ENCODE assay signal across 17 mouse cellular contexts in genomic region chr2:31200051-31200450, GRCm38 (mm10). TPM values are rescaled to one million over a fixed set of nuclear protein-coding genes. Genes with fewer than 3 reads are reported as not detected.
A peak's percentile ranks its signal among the peaks of the same experiment; 100 is the strongest.
DNase-seq lines count a peak whose midpoint lies in the region; ATAC-seq and TF ChIP-seq lines count a peak whose summit lies in the region.
"Had no signal": no experiment of that assay in that cellular context is flagged by ENCODE, and none has a peak within 500 bp of the region (broad histone marks: within the 10 kb centered on the region; RNA-seq: fewer than 3 reads in every experiment).

No protein-coding gene starts in this region.

- H3K27me3 ChIP-seq in heart, embryonic 11.5 days (ENCODE audit: control insufficient read depth, insufficient read depth, low read length): no peaks in the 10 kb centered on the region
- H3K27me3 ChIP-seq in heart, embryonic 15.5 days: no peaks in the 10 kb centered on the region
- H3K27me3 ChIP-seq: embryonic facial prominence, embryonic 12.5 days; forebrain, embryonic 15.5 days; hindbrain, embryonic 15.5 days had no signal

- no peaks in the 10 kb centered on the region for H3K9me3 ChIP-seq in heart, embryonic 11.5 days (replicated peaks; ENCODE audit: control insufficient read depth, low read length)
- no peaks in the 10 kb centered on the region for H3K9me3 ChIP-seq in heart, embryonic 15.5 days (replicated peaks)
- no peaks in the 10 kb centered on the region for H3K9me3 ChIP-seq in ES-E14 (ENCODE audit: control insufficient read depth, insufficient read depth, low read depth, low read length)
- H3K9me3 ChIP-seq: embryonic facial prominence, embryonic 12.5 days; forebrain, embryonic 15.5 days; hindbrain, embryonic 15.5 days had no signal

- no peak for DNase-seq in heart, postnatal 36 days
- no peak for DNase-seq in heart, adult 18-20 months
- DNase-seq in ES-E14 (ENCODE audit: low read depth, low spot score): no peak
- no peak for DNase-seq in left cerebral cortex, adult 11 months (ENCODE audit: low spot score)
- no peak for DNase-seq in adrenal gland, adult 2 months
- DNase-seq: adrenal gland, postnatal 14 days; cerebellum, adult 11-12 months; cerebellum, adult 9-10 months; cerebellum, postnatal 25 days; gastrocnemius, postnatal 36 days; kidney, adult 2 months had no signal

- H3K27ac ChIP-seq in heart, embryonic 11.5 days (ENCODE audit: low read depth, low read length): peak overlapping the region; percentile 42; the same call in 1 of the 2 replicates
- H3K27ac ChIP-seq in heart, embryonic 15.5 days: peak overlapping the region; percentile 83
- no peak overlapping the region for H3K27ac ChIP-seq in ES-E14 (ENCODE audit: insufficient read depth, low read depth, low read length, poor library complexity, severe bottlenecking)
- H3K27ac ChIP-seq: embryonic facial prominence, embryonic 12.5 days; forebrain, embryonic 15.5 days; hindbrain, embryonic 15.5 days had no signal

- in situ Hi-C loops in ES-E14 (cut with MboI; ENCODE audit: low sequenced_read_pairs in 2 of 2, unreplicated experiment in 2 of 2): no loop called here

- peaks cover 3% of the 10 kb centered on the region; the same call in 1 of the 2 replicates for H3K36me3 ChIP-seq in heart, embryonic 11.5 days (ENCODE audit: control insufficient read depth, insufficient read depth, low read length)
- H3K36me3 ChIP-seq in heart, embryonic 15.5 days: peaks cover 21% of the 10 kb centered on the region; the same call in 1 of the 2 replicates
- peaks cover 33% of the 10 kb centered on the region; the same call in 1 of the 2 replicates for H3K36me3 ChIP-seq in ES-E14 (ENCODE audit: control insufficient read depth, insufficient read depth, low read length, poor library complexity, severe bottlenecking)

- H3K4me1 ChIP-seq in heart, embryonic 11.5 days (ENCODE audit: control insufficient read depth, insufficient read depth, low read length): peaks cover 46% of the 10 kb centered on the region
- peaks cover 62% of the 10 kb centered on the region for H3K4me1 ChIP-seq in heart, embryonic 15.5 days (replicated peaks)
- peaks cover 0 to 5% of the 10 kb centered on the region in 2 experiments; a peak in 2 of 4 replicates for H3K4me1 ChIP-seq in ES-E14 (ENCODE audit: control insufficient read depth in 2 of 2, insufficient read depth in 2 of 2, low read length in 2 of 2, poor library complexity in 1 of 2)

- H3K4me2 ChIP-seq in heart, embryonic 11.5 days: no peak overlapping the region
- H3K4me2 ChIP-seq in heart, embryonic 15.5 days: no peak overlapping the region
- H3K4me2 ChIP-seq: embryonic facial prominence, embryonic 12.5 days; forebrain, embryonic 15.5 days; hindbrain, embryonic 15.5 days had no signal

- no peak for ATAC-seq in heart, embryonic 11.5 days (replicated peaks; ENCODE audit: insufficient number of reproducible peaks, low FRiP score, low TSS enrichment)
- no peak for ATAC-seq in heart, embryonic 15.5 days (replicated peaks; ENCODE audit: insufficient number of reproducible peaks, insufficient read depth, low FRiP score, low read depth)
- ATAC-seq: forebrain, embryonic 15.5 days; intestine, embryonic 16.5 days had no signal

- intact Hi-C loops in heart, postnatal 36 days (cut with DNase I): no loop called here

- WGBS in heart, embryonic 11.5 days (ENCODE audit: insufficient replicate concordance): 51% methylated on average over 2 of the region's 2 CpGs
- 36% methylated on average over 2 of the region's 2 CpGs for WGBS in heart, embryonic 15.5 days

- no peak overlapping the region for H3K4me3 ChIP-seq in heart, embryonic 11.5 days (ENCODE audit: low read depth, low read length)
- no peak overlapping the region for H3K4me3 ChIP-seq in heart, embryonic 15.5 days
- no peak overlapping the region for H3K4me3 ChIP-seq in ES-E14 (ENCODE audit: insufficient read depth in 1 of 2, low read depth in 1 of 2, low read length in 2 of 2, poor library complexity in 1 of 2, severe bottlenecking in 1 of 2)
- H3K4me3 ChIP-seq: embryonic facial prominence, embryonic 12.5 days; forebrain, embryonic 15.5 days; hindbrain, embryonic 15.5 days had no signal

- no peak overlapping the region for H3K9ac ChIP-seq in heart, embryonic 11.5 days (ENCODE audit: low read depth, low read length)
- H3K9ac ChIP-seq in heart, embryonic 15.5 days: no peak overlapping the region
- H3K9ac ChIP-seq in ES-E14 (ENCODE audit: insufficient read depth, low read depth, low read length, poor library complexity, severe bottlenecking): no peak overlapping the region
- H3K9ac ChIP-seq: embryonic facial prominence, embryonic 12.5 days; forebrain, embryonic 15.5 days; hindbrain, embryonic 15.5 days had no signal

TF ChIP-seq in ES-E14, 5 proteins besides CTCF, POLR2A, EP300 and RAD21:
- no peak for TF ChIP-seq HCFC1 (IDR thresholded peaks at IDR 0.05; ENCODE audit: borderline replicate concordance, insufficient read depth, low read length)
- TF ChIP-seq CHD2 (IDR thresholded peaks at IDR 0.05; ENCODE audit: low read depth, low read length): no peak
- TF ChIP-seq ZC3H11A (IDR thresholded peaks at IDR 0.05; ENCODE audit: borderline replicate concordance, low read depth, low read length): no peak
- no peak for TF ChIP-seq MAFK (IDR thresholded peaks at IDR 0.05; ENCODE audit: insufficient read depth, low read depth, low read length)
- 0 out of 2 replicates have a peak, but pooled peaks have one; percentile 23 for TF ChIP-seq ZNF384 (IDR thresholded peaks at IDR 0.05; ENCODE audit: low read depth, low read length)

RNA-seq across cellular contexts. Expression of gene Ncs1, which starts 45.6 kb away (rescaled TPM):
- polyA plus RNA-seq in heart, embryonic 11.5 days (2014; fragmentation: Nextera tagmentation; extraction: Ambion mirVana): 42.8 and 46.5 TPM in 2 replicates
- 10 to 100 TPM in 1 of 2 experiments, 1 to 10 TPM in 1; 9.5 to 10.5 TPM for total RNA-seq in heart, postnatal 36 days (2021)
- polyA plus RNA-seq in heart, embryonic 15.5 days (2015; fragmentation: Nextera tagmentation; extraction: Ambion mirVana): 33.7 and 35.1 TPM in 2 replicates
- 10 to 100 TPM; 12.2 to 12.7 TPM for total RNA-seq in heart, adult 18-20 months (2021)
- 5.1 and 8.9 TPM in 2 replicates for total RNA-seq in ES-E14 (2012; rRNA removed)
- 10 to 100 TPM in 1 of 2 experiments, 1 to 10 TPM in 1; 3.0 to 12.8 TPM for total RNA-seq in adrenal gland, adult 2 months (2021)
- polyA plus RNA-seq in adrenal gland, adult 2 months (2012; rRNA removed): 2.9 and 3.9 TPM in 2 replicates

RNA-seq across cellular contexts. Expression of gene Gpr107, which starts 47.9 kb away (rescaled TPM):
- 30.4 and 33.8 TPM in 2 replicates for polyA plus RNA-seq in heart, embryonic 11.5 days (2014; fragmentation: Nextera tagmentation; extraction: Ambion mirVana)
- total RNA-seq in heart, postnatal 36 days (2021): 10 to 100 TPM; 30.3 to 38.7 TPM
- 26.4 and 31.0 TPM in 2 replicates for polyA plus RNA-seq in heart, embryonic 15.5 days (2015; fragmentation: Nextera tagmentation; extraction: Ambion mirVana)
- total RNA-seq in heart, adult 18-20 months (2021): 10 to 100 TPM; 26.2 to 27.4 TPM
- 111 and 156 TPM in 2 replicates for total RNA-seq in ES-E14 (2012; rRNA removed)
- 10 to 100 TPM; 54.9 to 55.8 TPM for total RNA-seq in adrenal gland, adult 2 months (2021)
- polyA plus RNA-seq in adrenal gland, adult 2 months (2012; rRNA removed): 18.2 and 21.7 TPM in 2 replicates

RNA-seq across cellular contexts. Expression of gene Fnbp1, which starts 58.2 kb away (rescaled TPM):
- polyA plus RNA-seq in heart, embryonic 11.5 days (2014; fragmentation: Nextera tagmentation; extraction: Ambion mirVana): 19.5 and 20.4 TPM in 2 replicates
- total RNA-seq in heart, postnatal 36 days (2021): 10 to 100 TPM; 51.7 to 57.9 TPM
- 16.0 and 21.8 TPM in 2 replicates for polyA plus RNA-seq in heart, embryonic 15.5 days (2015; fragmentation: Nextera tagmentation; extraction: Ambion mirVana)
- total RNA-seq in heart, adult 18-20 months (2021): 10 to 100 TPM; 52.3 to 62.0 TPM
- total RNA-seq in ES-E14 (2012; rRNA removed): 15.1 and 16.5 TPM in 2 replicates
- 10 to 100 TPM; 59.7 to 73.4 TPM for total RNA-seq in adrenal gland, adult 2 months (2021)
- 34.3 and 35.6 TPM in 2 replicates for polyA plus RNA-seq in adrenal gland, adult 2 months (2012; rRNA removed)
